Mouse (Mus musculus) urinary bladder, postnatal 14 days (tissue): ENCODE results near the gene Erv3.
A peak's percentile ranks its signal among the peaks of the same experiment; 100 is the strongest.

Experiments
- DNase-seq: peaks from one replicate; pipeline ENCODE4 v3.0.0; 2021; ENCODE audit warnings: low spot score

Gene Erv3

DNA sequence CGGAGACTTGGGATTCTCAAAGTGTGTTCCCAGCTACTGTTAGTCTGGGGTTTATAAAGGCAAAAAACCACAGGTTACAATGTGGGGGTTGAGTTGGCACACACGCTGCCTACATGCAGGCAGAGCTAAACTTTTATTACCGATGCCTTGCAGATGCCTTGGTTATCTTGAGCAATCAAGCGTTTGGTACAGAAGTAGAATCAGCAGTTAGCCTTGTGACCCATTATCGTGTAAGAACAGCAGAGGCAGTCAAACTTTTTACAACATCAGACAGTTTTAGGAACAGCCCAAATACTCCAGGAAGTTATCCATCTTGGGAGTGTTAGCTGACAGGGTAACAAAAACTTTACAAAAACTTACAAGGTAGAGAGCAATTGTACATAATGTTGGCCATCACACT lies at the start of gene Erv3:
Gene Erv3, minus strand, starts transcription at position 27 of the 400 bp plus-strand sequence.
- DNase-seq = no peak

DNA sequence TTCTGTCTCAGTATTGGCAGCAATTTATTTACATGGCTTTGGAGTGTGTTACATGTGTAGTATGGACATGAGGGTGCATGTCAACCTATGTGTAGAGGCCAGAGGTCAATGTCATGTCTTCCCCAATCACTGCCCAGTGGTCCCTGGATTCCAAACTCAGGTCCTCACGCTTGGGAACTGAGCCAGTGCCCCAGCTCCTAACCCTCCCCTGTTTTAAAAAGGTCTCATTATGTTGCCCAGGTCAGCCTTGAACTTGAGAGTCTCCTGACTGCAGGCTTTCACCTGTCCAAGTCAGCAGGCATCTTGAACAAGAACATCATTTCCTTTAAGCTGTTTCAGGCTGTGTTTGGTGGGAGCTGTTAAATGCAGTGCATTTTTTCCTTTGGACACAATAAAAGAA lies 49.4 kb upstream of the Erv3 start:
- no peak for DNase-seq

DNA sequence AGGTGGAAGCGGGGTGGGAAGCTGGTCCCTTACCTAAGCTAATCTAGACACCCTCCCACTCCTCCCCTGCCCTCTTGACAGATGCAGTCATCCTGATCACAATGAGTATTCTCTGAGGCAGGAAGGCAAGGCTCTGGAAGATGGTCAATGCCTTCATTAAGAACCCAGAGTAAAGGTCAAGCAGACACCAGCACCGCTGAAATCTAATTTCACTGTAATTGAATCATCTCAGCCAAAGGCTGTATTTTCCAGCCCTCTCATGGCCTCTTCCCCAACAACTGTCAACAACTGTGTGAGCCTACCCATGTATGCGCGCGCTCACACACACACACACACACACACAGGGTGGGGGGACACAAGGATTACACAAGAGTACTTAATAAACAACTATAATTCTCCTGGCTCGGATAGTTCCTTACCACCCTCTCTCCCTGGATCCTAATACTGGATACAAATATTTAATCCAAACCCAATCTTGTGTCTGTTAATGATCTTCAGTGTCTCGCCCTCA lies 48.9 kb upstream of the Erv3 start:
- DNase-seq = peak; percentile 30

DNA sequence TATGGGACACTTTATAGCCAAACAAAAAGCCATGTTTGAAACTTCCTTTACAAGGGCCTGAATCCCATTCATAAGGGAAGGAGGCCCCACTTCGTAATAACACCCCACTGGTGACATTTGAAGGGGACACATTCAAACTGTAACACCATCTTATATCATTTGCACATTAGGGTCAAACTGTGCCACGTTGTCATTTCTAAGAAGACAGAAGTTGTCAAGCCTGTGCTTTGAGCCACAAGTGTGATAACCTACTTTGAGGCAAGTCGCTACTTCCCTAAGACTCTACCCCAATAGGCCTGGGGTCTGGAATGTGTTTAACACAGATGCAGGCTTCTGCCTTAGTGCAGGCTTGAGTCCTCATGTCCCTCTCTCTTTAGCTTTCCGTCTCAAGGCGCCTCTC lies 47.8 kb upstream of the Erv3 start:
- DNase-seq = no peak

DNA sequence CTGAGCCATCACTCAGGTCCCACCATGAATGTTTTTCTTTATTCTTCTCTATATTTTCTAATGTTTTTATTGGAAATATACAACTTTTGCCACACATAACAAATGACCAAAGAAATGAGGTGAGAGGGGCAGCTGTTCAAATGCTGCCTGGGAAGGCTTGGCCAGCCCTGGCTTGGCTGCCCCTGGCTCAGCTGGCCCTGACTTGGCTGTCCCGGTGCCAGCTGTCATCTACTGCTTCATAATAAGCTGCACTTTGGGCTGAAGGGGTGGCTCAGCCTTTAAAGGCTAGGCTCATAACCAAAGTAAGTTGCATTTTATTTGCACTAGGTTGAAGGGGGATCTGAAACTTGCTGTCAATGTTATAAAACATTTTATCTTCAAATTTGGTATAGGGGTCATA lies 47.3 kb upstream of the Erv3 start:
- DNase-seq = no peak

DNA sequence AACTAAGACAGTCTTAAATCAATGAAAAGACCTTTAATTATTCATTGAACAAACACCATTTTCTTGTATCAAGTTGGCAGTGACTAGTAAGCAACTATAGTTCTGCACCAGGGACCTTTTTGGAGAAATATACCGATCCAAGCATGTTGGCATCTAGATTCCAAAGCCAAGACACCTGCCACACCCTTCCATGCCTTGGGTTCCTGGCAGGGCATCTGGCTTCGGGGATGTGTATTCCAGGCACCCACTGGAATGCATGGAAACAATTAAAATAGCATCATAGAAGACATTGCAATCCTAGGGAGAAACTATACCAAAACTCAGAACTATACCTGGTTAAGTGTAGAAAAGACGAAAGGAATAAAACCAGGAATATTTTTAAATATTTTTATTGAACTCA lies 46.7 kb upstream of the Erv3 start:
- no peak for DNase-seq

DNA sequence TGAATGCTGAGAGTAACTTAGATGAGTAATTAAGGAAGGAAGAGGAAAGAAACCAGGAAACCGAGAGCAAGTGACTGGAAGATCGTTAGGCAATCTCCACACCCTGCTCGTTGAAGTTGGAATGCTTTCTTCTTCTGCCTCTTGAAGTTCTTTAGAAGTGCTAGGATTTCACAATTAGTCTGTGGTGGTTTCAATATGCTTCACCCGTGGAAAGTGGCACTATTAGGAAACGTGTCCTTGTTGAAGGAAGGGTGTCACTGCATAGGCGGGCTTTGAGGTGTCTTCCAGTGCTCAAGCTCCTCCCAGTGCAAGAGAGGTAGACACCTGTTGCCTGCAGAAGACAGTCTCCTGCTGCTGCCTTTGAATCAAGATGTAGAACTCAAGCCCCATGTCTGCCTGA lies 46.2 kb upstream of the Erv3 start:
- DNase-seq = no peak

DNA sequence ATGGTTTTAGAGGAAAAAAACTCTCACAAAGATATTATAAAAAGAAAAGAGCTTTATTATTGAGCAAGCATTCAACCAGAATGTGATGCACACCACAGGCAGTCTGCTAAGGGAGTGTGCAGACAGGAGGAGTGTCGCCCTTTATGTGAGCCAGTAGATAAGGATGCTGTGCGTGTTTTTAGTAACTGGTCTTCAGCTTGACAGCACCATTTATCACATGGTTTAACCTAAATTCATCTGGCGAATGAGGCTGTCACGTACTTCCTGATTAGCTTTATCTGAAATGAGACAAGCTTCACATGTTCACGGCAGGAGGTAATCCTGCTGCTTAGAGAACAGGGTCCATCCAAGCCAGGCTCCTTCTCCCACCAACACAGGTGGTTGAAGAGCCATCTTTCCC lies 45.5 kb upstream of the Erv3 start:
- no peak for DNase-seq

DNA sequence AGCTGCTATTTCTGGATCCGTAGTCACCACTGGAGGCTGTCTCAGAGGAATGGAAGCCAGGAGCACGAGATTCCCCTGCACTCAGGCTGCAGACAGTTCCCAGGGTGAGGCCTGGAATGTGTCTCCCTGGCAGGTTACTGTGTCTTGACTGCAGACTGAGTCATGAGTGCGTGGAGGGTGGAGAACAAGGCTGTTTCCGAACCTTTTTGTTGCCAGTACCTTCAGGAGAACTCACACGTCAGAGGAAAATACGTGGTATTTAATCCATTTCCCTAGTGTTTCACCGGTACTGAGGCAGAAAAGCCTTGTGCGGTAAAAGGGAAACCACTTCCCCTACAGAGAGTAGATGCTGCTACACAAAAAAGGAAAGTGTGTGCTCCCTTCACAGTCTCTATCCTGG lies 43.3 kb upstream of the Erv3 start:
- DNase-seq = peak; percentile 69

DNA sequence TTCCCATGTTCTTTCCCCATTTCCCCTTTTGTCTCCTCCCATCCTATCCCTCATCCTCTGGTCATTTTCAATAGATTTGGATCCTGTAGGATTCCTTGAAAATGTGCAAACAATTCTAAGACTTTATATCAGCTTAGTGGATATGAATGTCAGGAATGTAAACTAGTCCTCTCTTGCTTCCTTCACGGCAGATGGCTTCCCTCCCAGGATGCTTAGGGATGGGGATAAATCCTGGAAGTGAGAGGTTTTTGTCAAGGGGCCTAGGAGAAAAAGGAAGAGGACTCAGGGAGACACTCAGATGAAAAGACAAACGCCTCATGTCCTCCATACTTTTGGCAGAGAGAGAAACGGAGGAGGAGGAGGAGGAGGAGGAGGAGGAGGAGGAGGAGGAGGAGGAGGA lies 42.9 kb upstream of the Erv3 start:
- peak; percentile 18 for DNase-seq

DNA sequence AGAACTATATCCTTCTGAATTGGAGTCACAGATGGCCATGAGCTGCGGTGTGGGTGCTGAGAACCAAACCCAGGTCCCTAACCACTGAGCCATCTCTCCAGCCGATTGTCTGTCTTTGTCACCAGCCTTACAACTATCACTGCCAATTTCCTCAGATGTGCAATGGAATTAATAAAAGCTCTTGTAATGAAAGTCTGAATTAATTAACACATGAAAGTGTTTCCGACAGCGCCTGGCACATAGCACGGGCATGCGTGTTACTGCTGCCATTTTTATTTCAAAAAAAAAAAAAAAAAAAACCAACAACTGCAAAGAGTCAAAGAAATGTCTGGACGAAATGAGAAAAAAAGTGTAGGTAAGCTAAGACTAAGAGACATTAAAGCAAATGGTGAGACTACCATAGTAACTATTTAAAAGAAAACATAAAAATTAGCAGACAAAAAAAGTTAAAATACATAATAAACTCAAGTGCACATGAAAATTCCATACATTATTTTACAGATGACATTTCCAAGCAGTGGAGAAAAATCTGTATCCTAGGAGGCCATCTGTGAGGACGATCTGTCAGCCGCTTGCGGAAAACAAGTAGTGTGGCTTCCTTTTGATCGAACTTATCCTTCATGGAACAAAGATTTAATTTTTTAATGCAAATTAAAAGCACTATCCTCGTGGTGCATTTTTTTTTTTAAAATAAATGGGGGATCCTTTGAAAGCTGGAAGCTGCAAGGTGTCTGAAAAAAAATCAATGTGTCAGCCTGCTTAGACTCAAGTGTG lies 38.0 kb upstream of the Erv3 start:
- no peak for DNase-seq

DNA sequence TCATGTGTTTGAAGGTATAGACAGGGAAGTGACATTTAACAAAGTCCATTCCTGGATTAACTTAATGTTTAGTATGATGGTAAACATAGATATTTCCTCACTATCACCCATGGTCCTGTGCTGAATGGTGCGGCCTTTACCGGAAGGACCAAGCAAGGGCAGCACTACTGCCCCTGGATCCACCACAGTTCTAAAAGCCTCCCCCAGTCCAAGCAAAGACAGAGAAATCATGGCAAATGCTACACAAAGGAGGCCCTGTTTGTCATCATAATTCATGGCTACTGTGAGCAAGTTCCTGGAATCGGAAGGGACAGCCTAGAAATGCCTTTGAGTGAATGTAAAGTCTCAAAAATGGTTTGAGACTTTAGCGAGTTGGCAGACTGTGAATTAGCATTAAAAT lies 36.5 kb upstream of the Erv3 start:
- no peak for DNase-seq

DNA sequence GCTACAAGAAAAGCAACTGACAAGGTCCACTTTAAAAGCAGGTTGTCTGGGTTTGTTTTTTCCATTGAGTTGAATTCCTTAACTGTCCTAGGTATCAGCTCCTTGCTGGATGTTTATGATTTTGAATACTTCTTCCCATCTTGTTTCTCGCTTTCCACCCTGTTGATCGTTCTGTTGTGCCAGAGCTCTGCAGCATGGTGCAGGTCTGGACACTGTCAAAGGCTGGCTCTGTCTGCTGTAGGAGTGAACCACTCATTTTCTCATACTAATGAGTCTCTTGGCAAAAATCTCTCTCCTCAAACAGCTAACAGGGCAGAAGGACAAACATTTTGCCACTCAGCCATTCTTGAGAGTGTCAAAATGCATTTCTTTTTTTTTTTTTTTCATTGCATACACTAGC lies 35.6 kb upstream of the Erv3 start:
- DNase-seq = no peak

DNA sequence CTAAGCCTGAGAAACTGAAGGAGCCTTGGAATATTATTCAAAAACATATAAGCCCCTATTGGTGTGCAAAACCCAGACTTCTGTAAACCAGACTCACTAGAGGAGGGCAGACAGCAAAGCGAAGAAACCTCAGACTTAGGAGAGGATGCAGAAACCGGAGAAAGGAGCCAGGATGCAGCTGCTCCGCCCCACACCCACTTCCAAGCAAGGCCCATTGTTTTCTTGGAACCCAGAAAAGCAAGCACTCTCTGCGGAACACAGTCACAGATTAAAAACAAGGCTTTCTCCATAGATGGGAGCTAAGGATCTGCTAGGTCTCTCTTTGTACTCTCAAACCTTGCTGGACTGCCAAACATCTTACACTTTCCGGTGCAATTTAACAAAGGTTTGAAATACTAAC lies 33.0 kb upstream of the Erv3 start:
- no peak for DNase-seq

DNA sequence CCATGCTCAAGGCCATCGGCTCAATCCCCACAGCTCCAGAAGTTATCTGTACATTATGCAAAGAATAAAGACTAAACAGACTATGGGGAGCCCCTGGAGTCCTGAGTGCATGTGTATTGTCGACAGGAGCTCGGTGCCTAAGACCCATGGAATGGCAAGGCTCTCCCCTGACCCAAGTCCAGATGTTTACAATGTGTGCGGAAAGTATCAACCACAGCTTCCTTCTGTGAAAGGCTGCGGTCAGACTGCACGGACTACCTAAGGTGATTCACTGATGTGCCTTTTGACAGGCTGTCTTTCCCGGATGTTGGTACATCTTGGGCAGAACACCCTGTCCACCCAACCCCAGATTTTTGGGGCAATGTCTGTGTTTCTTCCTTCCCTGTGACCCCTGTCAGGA lies 28.7 kb upstream of the Erv3 start:
- DNase-seq = no peak

DNA sequence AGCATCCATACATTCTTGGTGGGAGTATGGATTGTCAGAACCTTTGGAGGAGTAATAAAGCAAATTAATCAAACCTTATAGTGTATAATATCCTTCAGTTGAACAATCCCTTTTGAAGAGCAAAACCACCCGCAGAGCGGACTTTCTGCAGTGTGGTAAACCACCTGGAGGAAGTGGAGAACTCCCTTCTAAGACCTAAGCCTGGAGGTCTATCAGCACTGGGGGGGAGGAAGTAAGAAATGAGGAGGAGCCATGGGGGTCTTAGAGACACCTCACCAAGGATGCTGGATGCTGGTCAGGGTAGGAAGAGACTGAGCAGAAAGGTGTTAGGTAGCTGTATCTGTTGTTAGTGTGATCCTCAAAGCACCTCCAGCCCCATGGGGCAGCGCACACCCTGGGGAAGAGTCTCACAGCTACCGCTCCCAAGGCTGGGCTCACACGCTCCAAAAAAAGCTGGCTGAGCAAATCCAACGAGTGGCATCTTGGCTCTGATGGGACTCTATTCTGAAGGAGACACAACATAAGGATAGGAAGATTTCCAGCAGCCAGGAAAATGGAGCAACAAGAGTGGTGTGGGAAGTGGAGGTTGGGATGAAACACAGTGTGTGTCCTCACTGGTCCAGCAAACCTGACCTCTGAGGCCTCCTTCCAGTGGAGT lies 27.1 kb upstream of the Erv3 start:
- DNase-seq = no peak

DNA sequence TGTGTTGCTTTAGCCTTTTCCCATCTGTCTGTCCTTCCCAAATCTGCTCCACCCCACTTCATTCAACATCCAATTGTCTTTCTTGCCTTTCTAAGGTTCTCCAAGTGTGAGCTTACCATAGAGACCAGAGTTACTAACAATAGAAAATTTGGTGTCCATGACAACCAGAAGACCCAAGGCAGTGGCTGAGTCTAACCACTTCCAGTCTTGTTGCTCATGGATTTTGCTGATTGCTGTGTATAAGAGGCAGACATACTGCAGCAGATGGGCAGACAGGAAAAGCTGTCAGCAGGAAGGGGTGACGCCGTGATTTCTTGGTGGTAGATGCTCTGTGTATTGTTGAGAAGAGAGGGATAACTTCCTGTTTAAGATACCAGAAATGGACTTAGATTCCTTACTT lies 23.6 kb upstream of the Erv3 start:
- DNase-seq = no peak

DNA sequence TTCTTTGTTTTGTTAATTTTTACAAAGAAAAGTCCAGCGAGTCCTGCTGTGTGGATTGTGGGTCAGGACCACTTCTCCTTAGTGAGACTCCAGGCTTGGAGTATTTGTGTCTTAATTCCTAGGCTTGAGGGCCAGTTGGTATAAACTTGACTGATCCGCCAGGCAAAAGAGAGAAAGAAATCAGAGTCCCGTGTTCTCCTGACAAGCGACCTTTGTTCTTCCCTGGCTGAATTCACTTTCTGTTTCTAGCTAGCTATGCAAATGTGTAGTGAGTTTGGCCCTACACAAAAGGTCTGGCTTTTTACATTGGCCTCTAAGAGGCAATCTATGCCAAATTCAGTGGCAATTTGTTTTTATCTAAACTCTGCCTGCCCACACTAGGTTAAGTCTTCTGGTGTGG lies 22.2 kb upstream of the Erv3 start:
- no peak for DNase-seq

DNA sequence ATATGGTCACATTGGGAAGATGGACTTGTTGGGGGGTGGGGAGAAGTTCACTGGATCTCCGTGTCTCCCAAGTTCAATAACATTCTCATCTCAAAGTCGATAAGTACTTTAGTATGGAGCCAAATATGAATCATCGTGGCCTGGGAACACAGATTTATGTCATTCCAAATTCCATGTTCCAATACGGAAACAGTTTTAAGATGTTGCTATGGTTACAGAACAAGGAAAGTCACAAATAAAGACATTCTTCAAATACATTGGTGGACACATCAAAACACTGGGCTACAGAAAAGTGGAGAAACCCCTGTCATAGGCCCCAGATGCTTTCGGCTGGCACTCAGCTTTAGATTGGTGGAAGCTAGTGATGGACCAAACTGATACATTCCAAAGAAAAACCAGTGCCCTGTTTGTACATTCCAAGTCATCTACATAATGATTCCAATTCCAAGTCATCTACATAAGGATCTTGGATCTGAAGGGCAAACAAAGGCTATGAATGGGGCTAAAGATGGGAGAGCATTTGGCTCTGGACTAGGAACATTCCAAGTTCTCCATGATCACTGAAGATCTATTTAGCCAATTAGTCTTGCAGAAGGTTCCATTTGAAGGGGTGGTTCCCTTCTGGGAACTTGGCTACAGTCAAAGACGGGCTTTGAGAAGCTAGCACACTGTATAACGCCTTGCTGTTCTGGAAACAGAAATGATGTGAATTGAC lies 17.2 kb upstream of the Erv3 start:
- DNase-seq = no peak

DNA sequence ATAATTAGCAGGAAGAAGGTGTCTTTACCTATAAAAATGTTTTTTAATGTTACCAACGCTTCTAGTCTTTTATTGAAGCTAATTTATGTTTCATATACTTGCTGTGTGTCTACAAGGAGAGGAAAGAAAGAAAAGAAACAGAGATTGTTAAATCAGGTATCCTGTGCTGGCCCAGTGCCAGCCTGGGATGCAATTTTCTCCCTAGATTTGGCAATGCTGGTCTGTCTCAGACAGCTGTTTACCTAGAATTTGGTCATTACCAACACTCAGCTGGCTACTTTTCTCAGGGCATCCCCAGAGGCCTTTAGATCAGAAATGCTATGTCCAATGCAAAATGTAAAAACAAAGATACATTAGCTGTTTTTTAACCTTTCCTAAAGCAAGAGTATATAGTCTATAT lies 13.8 kb upstream of the Erv3 start:
- no peak for DNase-seq

DNA sequence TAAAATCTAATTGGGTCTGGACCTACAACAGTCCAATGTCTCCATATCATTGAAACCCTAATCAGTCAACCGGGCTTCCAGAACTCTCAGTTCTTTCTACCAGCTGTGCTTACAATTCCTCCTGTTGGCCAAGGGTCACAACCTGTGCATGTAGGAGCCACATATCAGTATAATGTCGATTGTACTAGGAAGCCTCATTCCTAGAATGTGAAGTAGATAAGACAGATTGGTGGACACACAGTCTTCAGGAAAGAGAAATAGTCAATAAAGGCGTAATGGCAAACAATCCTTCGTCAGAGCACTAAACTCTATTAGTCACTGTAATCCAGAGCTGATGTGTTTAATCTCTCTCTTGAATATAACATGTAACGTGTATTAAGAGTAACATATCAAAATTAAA lies 9.4 kb upstream of the Erv3 start:
- DNase-seq = no peak

DNA sequence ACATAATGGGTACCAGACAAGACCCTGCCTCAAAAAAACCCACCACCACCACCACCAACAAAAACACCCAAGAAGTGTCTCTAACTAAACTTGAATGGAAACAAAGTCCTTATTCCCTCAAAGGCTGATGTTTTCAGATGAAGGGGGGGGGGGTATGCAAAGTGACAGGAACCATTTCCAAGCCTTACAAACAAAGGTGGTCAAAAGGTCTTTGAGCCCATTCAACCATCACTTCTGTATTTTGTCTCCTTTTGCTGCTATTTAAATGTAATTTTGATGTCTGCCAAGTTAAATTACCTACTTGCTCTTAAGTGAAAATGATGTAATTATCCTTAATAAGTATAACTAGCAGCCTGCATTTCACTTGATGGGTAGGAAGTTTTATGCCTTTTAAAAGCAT lies 7.1 kb upstream of the Erv3 start:
- DNase-seq = no peak

DNA sequence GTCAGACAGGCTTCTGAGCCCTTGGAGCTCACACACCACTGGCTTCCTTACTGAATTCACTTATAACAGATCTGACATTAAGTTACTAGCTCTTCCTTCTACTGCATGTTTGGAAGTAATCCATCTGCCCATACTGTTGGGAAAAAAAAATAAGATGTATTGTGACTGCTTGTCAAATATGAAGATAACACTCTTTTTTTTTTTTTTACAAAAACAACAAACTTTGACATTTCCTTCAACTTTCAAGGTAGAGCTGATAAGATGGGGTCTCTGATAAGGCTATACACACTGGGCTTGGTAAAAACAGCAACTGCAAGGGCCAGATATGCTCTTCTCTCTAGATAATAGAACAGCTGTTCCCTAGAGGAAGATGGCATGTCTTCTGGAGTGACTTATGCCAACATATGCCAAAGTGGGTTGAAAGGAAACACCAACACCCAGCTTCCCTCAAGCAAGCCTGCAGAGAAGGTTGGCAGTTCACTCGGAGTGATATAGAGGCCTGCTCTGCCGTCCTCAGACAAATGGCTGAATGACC lies 4.8 kb upstream of the Erv3 start:
- no peak for DNase-seq
